Mouse (Mus musculus): ENCODE measurements at regions not wholly inside any gene's neighbourhood (a gene's known extent, or its start where the extent isn't known, plus 50 kb on each side); places are given as distances from the start of the nearest gene placed in this dataset.

GRCm38 (mm10) chr5:54543556-54544061 lies 545.3 kb downstream of the Stim2 start:
- ATAC-seq (ENCODE audit: low FRiP score) (no peak), DNase-seq (ENCODE audit: low spot score) (no peak)
- no peaks in the 10 kb centered on the region for H3K9me3 ChIP-seq (ENCODE audit: control insufficient read depth, low read length)
- no peak overlapping the region for H3K4me2 ChIP-seq (replicated peaks; ENCODE audit: low read depth, low read length)
- no peaks in the 10 kb centered on the region for H3K36me3 ChIP-seq (ENCODE audit: control insufficient read depth, insufficient read depth, low read length)
- no peak overlapping the region for H3K9ac ChIP-seq (ENCODE audit: low read depth, low read length)
- 79% methylated on average over 3 of the region's 3 CpGs for WGBS
- H3K4me3 ChIP-seq (ENCODE audit: low read depth, low read length): no peak overlapping the region
- H3K27ac ChIP-seq (ENCODE audit: low read depth, low read length): no peak overlapping the region
- no peaks in the 10 kb centered on the region for H3K27me3 ChIP-seq (ENCODE audit: control insufficient read depth, insufficient read depth, low read length)
- H3K4me1 ChIP-seq (replicated peaks; ENCODE audit: control insufficient read depth, insufficient read depth, low read length): no peaks in the 10 kb centered on the region

- 89% methylated on average over 2 of the region's 2 CpGs for WGBS
- H3K9me3 ChIP-seq (ENCODE audit: control insufficient read depth, low read length): no peaks in the 10 kb centered on the region
- H3K4me3 ChIP-seq (ENCODE audit: low read depth, low read length): no peak overlapping the region
- no peaks in the 10 kb centered on the region for H3K27me3 ChIP-seq (ENCODE audit: control insufficient read depth, insufficient read depth, low read length)
- ATAC-seq (ENCODE audit: low FRiP score) (no peak), DNase-seq (ENCODE audit: low spot score) (no peak)
- H3K27ac ChIP-seq (ENCODE audit: low read depth, low read length): no peak overlapping the region
- no peak overlapping the region for H3K9ac ChIP-seq (ENCODE audit: low read depth, low read length)
- no peak overlapping the region for H3K4me2 ChIP-seq (replicated peaks; ENCODE audit: low read depth, low read length)
- H3K36me3 ChIP-seq (ENCODE audit: control insufficient read depth, insufficient read depth, low read length): no peaks in the 10 kb centered on the region
- H3K4me1 ChIP-seq (replicated peaks; ENCODE audit: control insufficient read depth, insufficient read depth, low read length): no peaks in the 10 kb centered on the region
These were observed 580.2 kb downstream of the Stim2 start for GRCm38 (mm10) chr5:54578519-54578918.

- no peak overlapping the region for H3K27ac ChIP-seq (ENCODE audit: low read depth, low read length)
- DNase-seq (ENCODE audit: low spot score) (no peak), ATAC-seq (ENCODE audit: low FRiP score) (no peak)
- H3K4me1 ChIP-seq (replicated peaks; ENCODE audit: control insufficient read depth, insufficient read depth, low read length): no peaks in the 10 kb centered on the region
- no peak overlapping the region for H3K4me2 ChIP-seq (replicated peaks; ENCODE audit: low read depth, low read length)
- H3K36me3 ChIP-seq (ENCODE audit: control insufficient read depth, insufficient read depth, low read length): no peaks in the 10 kb centered on the region
- no peaks in the 10 kb centered on the region for H3K27me3 ChIP-seq (ENCODE audit: control insufficient read depth, insufficient read depth, low read length)
- H3K4me3 ChIP-seq (ENCODE audit: low read depth, low read length): no peak overlapping the region
- H3K9ac ChIP-seq (ENCODE audit: low read depth, low read length): no peak overlapping the region
- WGBS: 77% methylated on average over 4 of the region's 4 CpGs
- H3K9me3 ChIP-seq (ENCODE audit: control insufficient read depth, low read length): no peaks in the 10 kb centered on the region
These were observed 581.2 kb downstream of the Stim2 start for GRCm38 (mm10) chr5:54579458-54579857.

- H3K27ac ChIP-seq (ENCODE audit: low read depth, low read length): no peak overlapping the region
- WGBS: 82% methylated on average over 2 of the region's 2 CpGs
- H3K9ac ChIP-seq (ENCODE audit: low read depth, low read length): no peak overlapping the region
- no peaks in the 10 kb centered on the region for H3K9me3 ChIP-seq (ENCODE audit: control insufficient read depth, low read length)
- H3K4me2 ChIP-seq (replicated peaks; ENCODE audit: low read depth, low read length): no peak overlapping the region
- no peak overlapping the region for H3K4me3 ChIP-seq (ENCODE audit: low read depth, low read length)
- no peaks in the 10 kb centered on the region for H3K36me3 ChIP-seq (ENCODE audit: control insufficient read depth, insufficient read depth, low read length)
- H3K4me1 ChIP-seq (replicated peaks; ENCODE audit: control insufficient read depth, insufficient read depth, low read length): no peaks in the 10 kb centered on the region
- H3K27me3 ChIP-seq (ENCODE audit: control insufficient read depth, insufficient read depth, low read length): no peaks in the 10 kb centered on the region
- no peak for ATAC-seq (ENCODE audit: low FRiP score)
- no peak for DNase-seq (ENCODE audit: low spot score)
These were observed 583.9 kb downstream of the Stim2 start for GRCm38 (mm10) chr5:54582175-54582574.

GRCm38 (mm10) chr5:54588332-54589020 lies 590.2 kb downstream of the Stim2 start:
- H3K4me1 ChIP-seq (replicated peaks; ENCODE audit: control insufficient read depth, insufficient read depth, low read length): no peaks in the 10 kb centered on the region
- H3K36me3 ChIP-seq (ENCODE audit: control insufficient read depth, insufficient read depth, low read length): no peaks in the 10 kb centered on the region
- no peak overlapping the region for H3K9ac ChIP-seq (ENCODE audit: low read depth, low read length)
- ATAC-seq (ENCODE audit: low FRiP score) (no peak), DNase-seq (ENCODE audit: low spot score) (no peak)
- 84% methylated on average over 2 of the region's 2 CpGs for WGBS
- no peak overlapping the region for H3K4me2 ChIP-seq (replicated peaks; ENCODE audit: low read depth, low read length)
- no peaks in the 10 kb centered on the region for H3K27me3 ChIP-seq (ENCODE audit: control insufficient read depth, insufficient read depth, low read length)
- no peak overlapping the region for H3K4me3 ChIP-seq (ENCODE audit: low read depth, low read length)
- no peak overlapping the region for H3K27ac ChIP-seq (ENCODE audit: low read depth, low read length)
- no peaks in the 10 kb centered on the region for H3K9me3 ChIP-seq (ENCODE audit: control insufficient read depth, low read length)

GRCm38 (mm10) chr5:54610957-54611356 lies 612.7 kb downstream of the Stim2 start:
- DNase-seq (ENCODE audit: low spot score) (no peak), ATAC-seq (ENCODE audit: low FRiP score) (no peak)
- H3K4me2 ChIP-seq (replicated peaks; ENCODE audit: low read depth, low read length): no peak overlapping the region
- no peaks in the 10 kb centered on the region for H3K27me3 ChIP-seq (ENCODE audit: control insufficient read depth, insufficient read depth, low read length)
- no peak overlapping the region for H3K9ac ChIP-seq (ENCODE audit: low read depth, low read length)
- no peaks in the 10 kb centered on the region for H3K36me3 ChIP-seq (ENCODE audit: control insufficient read depth, insufficient read depth, low read length)
- H3K4me3 ChIP-seq (ENCODE audit: low read depth, low read length): no peak overlapping the region
- WGBS: 80% methylated on average over 3 of the region's 3 CpGs
- H3K4me1 ChIP-seq (replicated peaks; ENCODE audit: control insufficient read depth, insufficient read depth, low read length): no peaks in the 10 kb centered on the region
- no peaks in the 10 kb centered on the region for H3K9me3 ChIP-seq (ENCODE audit: control insufficient read depth, low read length)
- H3K27ac ChIP-seq (ENCODE audit: low read depth, low read length): no peak overlapping the region

- Histone ChIP-seq H3K27me3 (ENCODE audit: control insufficient read depth, insufficient read depth, low read length) (no peaks in the 10 kb centered on the region), H3K4me3 (ENCODE audit: low read depth, low read length) (no peak overlapping the region), H3K27ac (ENCODE audit: low read depth, low read length) (no peak overlapping the region), H3K9ac (ENCODE audit: low read depth, low read length) (no peak overlapping the region), H3K4me2 (replicated peaks; ENCODE audit: low read depth, low read length) (no peak overlapping the region), H3K9me3 (ENCODE audit: control insufficient read depth, low read length) (no peaks in the 10 kb centered on the region), H3K36me3 (ENCODE audit: control insufficient read depth, insufficient read depth, low read length) (no peaks in the 10 kb centered on the region), H3K4me1 (replicated peaks; ENCODE audit: control insufficient read depth, insufficient read depth, low read length) (no peaks in the 10 kb centered on the region)
- no peak for ATAC-seq (ENCODE audit: low FRiP score)
- 72% methylated on average over 3 of the region's 3 CpGs for WGBS
- no peak for DNase-seq (ENCODE audit: low spot score)
These were observed 624.4 kb downstream of the Stim2 start for GRCm38 (mm10) chr5:54622733-54623132.

GRCm38 (mm10) chr5:54632281-54632680 lies 634.0 kb downstream of the Stim2 start:
- no peak overlapping the region for H3K4me3 ChIP-seq (ENCODE audit: low read depth, low read length)
- H3K4me2 ChIP-seq (replicated peaks; ENCODE audit: low read depth, low read length): no peak overlapping the region
- no peak overlapping the region for H3K27ac ChIP-seq (ENCODE audit: low read depth, low read length)
- 78% methylated on average over 3 of the region's 3 CpGs for WGBS
- H3K9me3 ChIP-seq (ENCODE audit: control insufficient read depth, low read length): no peaks in the 10 kb centered on the region
- no peaks in the 10 kb centered on the region for H3K27me3 ChIP-seq (ENCODE audit: control insufficient read depth, insufficient read depth, low read length)
- no peaks in the 10 kb centered on the region for H3K4me1 ChIP-seq (replicated peaks; ENCODE audit: control insufficient read depth, insufficient read depth, low read length)
- H3K9ac ChIP-seq (ENCODE audit: low read depth, low read length): no peak overlapping the region
- DNase-seq (ENCODE audit: low spot score) (peak; percentile 4), ATAC-seq (ENCODE audit: low FRiP score) (no peak)
- no peaks in the 10 kb centered on the region for H3K36me3 ChIP-seq (ENCODE audit: control insufficient read depth, insufficient read depth, low read length)
